ENCODE assay signal across 14 mouse cellular contexts in genomic region chr19:10980210-10980609, GRCm38 (mm10). TPM values are rescaled to one million over a fixed set of nuclear protein-coding genes. Genes with fewer than 3 reads are reported as not detected.
DNase-seq lines count a peak whose midpoint lies in the region; ATAC-seq and TF ChIP-seq lines count a peak whose summit lies in the region.
"Had no signal": no experiment of that assay in that cellular context is flagged by ENCODE, and none has a peak within 500 bp of the region (broad histone marks: within the 10 kb centered on the region; RNA-seq: fewer than 3 reads in every experiment).

No protein-coding gene starts in this region.

- DNase-seq in kidney, adult 9 months: no peak
- DNase-seq in thymus, adult 2 months: no peak
- no peak for DNase-seq in thymus, postnatal 36 days
- no peak for DNase-seq in frontal cortex, postnatal 25 days (ENCODE audit: low spot score in 2 of 2)
- no peak for DNase-seq in ovary, postnatal 36 days (ENCODE audit: low spot score)

- H3K4me1 ChIP-seq in forebrain, embryonic 15.5 days: no peaks in the 10 kb centered on the region
- H3K4me1 ChIP-seq in forebrain, embryonic 12.5 days: peaks cover 4% of the 10 kb centered on the region; the same call in 1 of the 2 replicates
- peaks cover 6% of the 10 kb centered on the region for H3K4me1 ChIP-seq in kidney, embryonic 16.5 days (ENCODE audit: insufficient read depth, low read length)
- peaks cover 9% of the 10 kb centered on the region for H3K4me1 ChIP-seq in thymus, adult 2 months (replicated peaks; ENCODE audit: control insufficient read depth, insufficient read depth, low read length)

- no peak overlapping the region for H3K27ac ChIP-seq in forebrain, embryonic 15.5 days (replicated peaks)
- H3K27ac ChIP-seq in forebrain, embryonic 12.5 days: no peak overlapping the region
- no peak overlapping the region for H3K27ac ChIP-seq in kidney, embryonic 16.5 days (ENCODE audit: low read length)
- no peak overlapping the region for H3K27ac ChIP-seq in thymus, adult 2 months (ENCODE audit: control insufficient read depth, insufficient read depth, low read length)
- H3K27ac ChIP-seq: kidney, embryonic 15.5 days; midbrain, embryonic 12.5 days had no signal

- no peaks in the 10 kb centered on the region for H3K36me3 ChIP-seq in forebrain, embryonic 15.5 days
- no peaks in the 10 kb centered on the region for H3K36me3 ChIP-seq in forebrain, embryonic 12.5 days (replicated peaks)
- H3K36me3 ChIP-seq in kidney, embryonic 16.5 days (ENCODE audit: insufficient read depth, low read length): no peaks in the 10 kb centered on the region
- no peaks in the 10 kb centered on the region for H3K36me3 ChIP-seq in thymus, adult 2 months (ENCODE audit: control insufficient read depth, insufficient read depth, low read length)
- H3K36me3 ChIP-seq: embryonic facial prominence, embryonic 10.5 days; kidney, embryonic 15.5 days; midbrain, embryonic 12.5 days had no signal

- H3K4me2 ChIP-seq in forebrain, embryonic 15.5 days (replicated peaks): no peak overlapping the region
- no peak overlapping the region for H3K4me2 ChIP-seq in forebrain, embryonic 12.5 days
- no peak overlapping the region for H3K4me2 ChIP-seq in kidney, embryonic 16.5 days (replicated peaks; ENCODE audit: low read depth, low read length)

- 91% methylated on average over 5 of the region's 5 CpGs for WGBS in forebrain, embryonic 15.5 days
- WGBS in forebrain, embryonic 12.5 days: 84% methylated on average over 5 of the region's 5 CpGs
- WGBS in kidney, embryonic 16.5 days: 86% methylated on average over 5 of the region's 5 CpGs
- 40% methylated on average over 5 of the region's 5 CpGs for WGBS in thymus, adult 2 months

- TF ChIP-seq CTCF in thymus, adult 2 months (IDR thresholded peaks at IDR 0.05; ENCODE audit: borderline replicate concordance, control insufficient read depth, extremely low read depth, insufficient read depth, low read length, poor library complexity): no peak

- no peaks in the 10 kb centered on the region for H3K27me3 ChIP-seq in forebrain, embryonic 15.5 days
- H3K27me3 ChIP-seq in forebrain, embryonic 12.5 days: no peaks in the 10 kb centered on the region
- no peaks in the 10 kb centered on the region for H3K27me3 ChIP-seq in kidney, embryonic 16.5 days (ENCODE audit: insufficient read depth, low read length)
- H3K27me3 ChIP-seq in thymus, adult 2 months (ENCODE audit: control insufficient read depth, insufficient read depth, low read length): no peaks in the 10 kb centered on the region
- H3K27me3 ChIP-seq: kidney, embryonic 15.5 days; midbrain, embryonic 12.5 days had no signal

- H3K4me3 ChIP-seq in forebrain, embryonic 15.5 days: no peak overlapping the region
- no peak overlapping the region for H3K4me3 ChIP-seq in forebrain, embryonic 12.5 days (replicated peaks)
- no peak overlapping the region for H3K4me3 ChIP-seq in kidney, embryonic 16.5 days (ENCODE audit: low read length)
- peak overlapping the region; percentile 54 for H3K4me3 ChIP-seq in thymus, adult 2 months (ENCODE audit: control insufficient read depth, insufficient read depth, low read length)
- H3K4me3 ChIP-seq: embryonic facial prominence, embryonic 10.5 days; kidney, embryonic 15.5 days; midbrain, embryonic 12.5 days had no signal

- no peak overlapping the region for H3K9ac ChIP-seq in forebrain, embryonic 15.5 days (replicated peaks)
- H3K9ac ChIP-seq in forebrain, embryonic 12.5 days: no peak overlapping the region
- H3K9ac ChIP-seq in kidney, embryonic 16.5 days (replicated peaks; ENCODE audit: low read length): no peak overlapping the region
- H3K9ac ChIP-seq: kidney, embryonic 15.5 days had no signal

- 0 out of 2 replicates have a peak, but pooled peaks have one; percentile 8 for ATAC-seq in forebrain, embryonic 15.5 days (replicated peaks)
- ATAC-seq in forebrain, embryonic 12.5 days (ENCODE audit: low FRiP score): no peak
- ATAC-seq in kidney, embryonic 16.5 days (ENCODE audit: low FRiP score, low TSS enrichment): 0 out of 2 replicates have a peak, but pooled peaks have one; percentile 10

- no peaks in the 10 kb centered on the region for H3K9me3 ChIP-seq in forebrain, embryonic 15.5 days
- H3K9me3 ChIP-seq in forebrain, embryonic 12.5 days: no peaks in the 10 kb centered on the region
- H3K9me3 ChIP-seq in kidney, embryonic 16.5 days (ENCODE audit: low read length): no peaks in the 10 kb centered on the region
- H3K9me3 ChIP-seq: embryonic facial prominence, embryonic 10.5 days; kidney, embryonic 15.5 days; midbrain, embryonic 12.5 days had no signal

- TF ChIP-seq POLR2A in thymus, adult 2 months (IDR thresholded peaks at IDR 0.05; ENCODE audit: control insufficient read depth, extremely low read depth, insufficient read depth, low read length, poor library complexity): no peak

RNA-seq across cellular contexts. Expression of gene Ms4a10, which starts 5.7 kb away (rescaled TPM):
- polyA plus RNA-seq in forebrain, embryonic 15.5 days (2015; fragmentation: Nextera tagmentation; extraction: Ambion mirVana): not detected in 2 replicates
- not detected in 2 replicates for polyA plus RNA-seq in forebrain, embryonic 12.5 days (2016; fragmentation: Nextera tagmentation; extraction: Ambion mirVana)
- polyA plus RNA-seq in kidney, embryonic 16.5 days (2015; fragmentation: Nextera tagmentation; extraction: Ambion mirVana): not detected in 2 replicates
- polyA plus RNA-seq in thymus, adult 2 months (2012; rRNA removed): 1.8 and 2.8 TPM in 2 replicates
- polyA plus RNA-seq: C2C12; embryonic facial prominence, embryonic 10.5 days; lung, adult 2 months; midbrain, embryonic 12.5 days; stomach, embryonic 14.5 days had no signal

RNA-seq across cellular contexts. Expression of gene Ms4a15, which starts 12.8 kb away (rescaled TPM):
- 0.25 TPM in 1 of 2 replicates, not detected in the other for polyA plus RNA-seq in forebrain, embryonic 15.5 days (2015; fragmentation: Nextera tagmentation; extraction: Ambion mirVana)
- polyA plus RNA-seq in forebrain, embryonic 12.5 days (2016; fragmentation: Nextera tagmentation; extraction: Ambion mirVana): not detected in 2 replicates
- polyA plus RNA-seq in kidney, embryonic 16.5 days (2015; fragmentation: Nextera tagmentation; extraction: Ambion mirVana): not detected in 2 replicates
- polyA plus RNA-seq in thymus, adult 2 months (2012; rRNA removed): not detected in 2 replicates
- polyA plus RNA-seq: C2C12; embryonic facial prominence, embryonic 10.5 days; kidney, embryonic 15.5 days; midbrain, embryonic 12.5 days; stomach, embryonic 14.5 days had no signal

RNA-seq across cellular contexts. Expression of gene Ccdc86, which starts 31.1 kb away (rescaled TPM):
- polyA plus RNA-seq in forebrain, embryonic 15.5 days (2015; fragmentation: Nextera tagmentation; extraction: Ambion mirVana): 19.2 and 19.4 TPM in 2 replicates
- 26.2 and 27.0 TPM in 2 replicates for polyA plus RNA-seq in forebrain, embryonic 12.5 days (2016; fragmentation: Nextera tagmentation; extraction: Ambion mirVana)
- 32.2 and 33.5 TPM in 2 replicates for polyA plus RNA-seq in kidney, embryonic 16.5 days (2015; fragmentation: Nextera tagmentation; extraction: Ambion mirVana)
- polyA plus RNA-seq in thymus, adult 2 months (2012; rRNA removed): 5.8 and 8.8 TPM in 2 replicates

RNA-seq across cellular contexts. Expression of gene Ms4a18, which starts 37.6 kb away (rescaled TPM):
- not detected in 2 replicates for polyA plus RNA-seq in forebrain, embryonic 15.5 days (2015; fragmentation: Nextera tagmentation; extraction: Ambion mirVana)
- polyA plus RNA-seq in forebrain, embryonic 12.5 days (2016; fragmentation: Nextera tagmentation; extraction: Ambion mirVana): not detected in 2 replicates
- polyA plus RNA-seq in kidney, embryonic 16.5 days (2015; fragmentation: Nextera tagmentation; extraction: Ambion mirVana): not detected in 2 replicates
- 0.28 and 0.38 TPM in 2 replicates for polyA plus RNA-seq in thymus, adult 2 months (2012; rRNA removed)
- polyA plus RNA-seq: C2C12; embryonic facial prominence, embryonic 10.5 days; kidney, embryonic 15.5 days; lung, adult 2 months; midbrain, embryonic 12.5 days; stomach, embryonic 14.5 days had no signal

RNA-seq across cellular contexts. Expression of gene Ptgdr2, which starts 43.2 kb away (rescaled TPM):
- polyA plus RNA-seq in forebrain, embryonic 15.5 days (2015; fragmentation: Nextera tagmentation; extraction: Ambion mirVana): 0.06 and 0.20 TPM in 2 replicates
- polyA plus RNA-seq in forebrain, embryonic 12.5 days (2016; fragmentation: Nextera tagmentation; extraction: Ambion mirVana): 0.08 TPM in 1 of 2 replicates, not detected in the other
- 0.10 TPM in 1 of 2 replicates, not detected in the other for polyA plus RNA-seq in kidney, embryonic 16.5 days (2015; fragmentation: Nextera tagmentation; extraction: Ambion mirVana)
- polyA plus RNA-seq in thymus, adult 2 months (2012; rRNA removed): 0.73 and 1.0 TPM in 2 replicates
- polyA plus RNA-seq: embryonic facial prominence, embryonic 10.5 days; stomach, embryonic 14.5 days had no signal
